In the genomic region with DNA sequence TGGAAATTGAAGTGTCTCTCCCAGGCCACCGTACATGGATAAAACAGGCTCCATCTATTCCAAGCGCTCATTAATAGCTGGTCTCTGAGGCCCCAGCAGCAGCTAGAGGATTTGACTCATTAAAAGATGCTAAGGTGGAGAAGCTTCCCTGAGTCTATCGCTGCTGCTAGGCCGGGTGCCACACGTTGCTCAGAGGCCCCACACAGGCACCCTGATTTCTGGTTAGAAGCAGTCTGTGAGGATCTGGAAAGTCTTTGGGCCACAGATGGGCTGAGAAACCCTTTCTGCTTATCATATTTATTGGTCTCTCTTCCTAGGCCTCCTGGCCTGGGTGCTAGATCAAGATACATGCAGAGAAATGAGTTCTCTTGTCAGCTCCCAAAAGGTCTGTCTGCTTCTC, we compare ENCODE assay signal across 22 mouse cellular contexts.
A peak's percentile ranks its signal among the peaks of the same experiment; 100 is the strongest.
DNase-seq lines count a peak whose midpoint lies in the region; ATAC-seq lines count a peak whose summit lies in the region.
"Had no signal": no experiment of that assay in that cellular context is flagged by ENCODE, and none has a peak within 500 bp of the region (broad histone marks: within the 10 kb centered on the region; RNA-seq: fewer than 3 reads in every experiment).

No protein-coding gene starts in this region.

- no peak overlapping the region for H3K4me2 ChIP-seq in midbrain, embryonic 13.5 days (replicated peaks)
- no peak overlapping the region for H3K4me2 ChIP-seq in midbrain, embryonic 12.5 days (replicated peaks)
- no peak overlapping the region for H3K4me2 ChIP-seq in midbrain, embryonic 16.5 days (ENCODE audit: low read length)
- H3K4me2 ChIP-seq: embryonic facial prominence, embryonic 13.5 days; embryonic facial prominence, embryonic 15.5 days; forebrain, embryonic 12.5 days had no signal

- no peaks in the 10 kb centered on the region for H3K27me3 ChIP-seq in midbrain, embryonic 10.5 days (ENCODE audit: low read depth, poor library complexity, severe bottlenecking)
- H3K27me3 ChIP-seq in midbrain, embryonic 13.5 days, result no peaks in the 10 kb centered on the region
- no peaks in the 10 kb centered on the region for H3K27me3 ChIP-seq in midbrain, embryonic 12.5 days
- H3K27me3 ChIP-seq in midbrain, embryonic 16.5 days (ENCODE audit: control insufficient read depth, insufficient read depth, low read depth, low read length), result no peaks in the 10 kb centered on the region
- H3K27me3 ChIP-seq: embryonic facial prominence, embryonic 13.5 days; embryonic facial prominence, embryonic 15.5 days had no signal

- 85% methylated on average over 5 of the region's 5 CpGs for WGBS in midbrain, embryonic 10.5 days
- WGBS in midbrain, embryonic 13.5 days, result 55% methylated on average over 5 of the region's 5 CpGs
- 75% methylated on average over 5 of the region's 5 CpGs for WGBS in midbrain, embryonic 12.5 days
- 44% methylated on average over 5 of the region's 5 CpGs for WGBS in midbrain, embryonic 16.5 days

- H3K4me1 ChIP-seq in midbrain, embryonic 10.5 days, result 0 out of 2 replicates have a peak, but pooled peaks cover 4% of the 10 kb centered on the region
- peaks cover 23% of the 10 kb centered on the region for H3K4me1 ChIP-seq in midbrain, embryonic 13.5 days (replicated peaks)
- H3K4me1 ChIP-seq in midbrain, embryonic 12.5 days, result peaks cover 11% of the 10 kb centered on the region; the same call in 1 of the 2 replicates
- H3K4me1 ChIP-seq in midbrain, embryonic 16.5 days (ENCODE audit: control insufficient read depth, insufficient read depth, low read length), result peaks cover 6% of the 10 kb centered on the region
- H3K4me1 ChIP-seq: embryonic facial prominence, embryonic 13.5 days; embryonic facial prominence, embryonic 15.5 days had no signal

- no peak overlapping the region for H3K9ac ChIP-seq in midbrain, embryonic 13.5 days (replicated peaks)
- H3K9ac ChIP-seq in midbrain, embryonic 12.5 days (replicated peaks), result no peak overlapping the region
- no peak overlapping the region for H3K9ac ChIP-seq in midbrain, embryonic 16.5 days (ENCODE audit: low read depth, low read length)
- H3K9ac ChIP-seq: embryonic facial prominence, embryonic 13.5 days; embryonic facial prominence, embryonic 15.5 days; forebrain, embryonic 12.5 days had no signal

- ATAC-seq in midbrain, embryonic 13.5 days, result no peak
- ATAC-seq in midbrain, embryonic 12.5 days (ENCODE audit: low FRiP score, low read depth), result no peak
- ATAC-seq in midbrain, embryonic 16.5 days, result no peak
- ATAC-seq: forebrain, embryonic 14.5 days; forebrain, embryonic 16.5 days had no signal

- 0 out of 2 replicates have a peak overlapping the region, but pooled peaks have one; percentile 9 for H3K27ac ChIP-seq in midbrain, embryonic 10.5 days (replicated peaks)
- no peak overlapping the region for H3K27ac ChIP-seq in midbrain, embryonic 13.5 days
- peak overlapping the region; percentile 35; the same call in 1 of the 2 replicates for H3K27ac ChIP-seq in midbrain, embryonic 12.5 days (replicated peaks)
- no peak overlapping the region for H3K27ac ChIP-seq in midbrain, embryonic 16.5 days (ENCODE audit: low read length)
- H3K27ac ChIP-seq: embryonic facial prominence, embryonic 13.5 days; embryonic facial prominence, embryonic 15.5 days; forebrain, embryonic 10.5 days; forebrain, embryonic 12.5 days had no signal

- no peaks in the 10 kb centered on the region for H3K36me3 ChIP-seq in midbrain, embryonic 10.5 days
- H3K36me3 ChIP-seq in midbrain, embryonic 13.5 days, result no peaks in the 10 kb centered on the region
- H3K36me3 ChIP-seq in midbrain, embryonic 12.5 days, result no peaks in the 10 kb centered on the region
- H3K36me3 ChIP-seq in midbrain, embryonic 16.5 days (ENCODE audit: control insufficient read depth, insufficient read depth, low read length), result no peaks in the 10 kb centered on the region
- H3K36me3 ChIP-seq: embryonic facial prominence, embryonic 13.5 days; embryonic facial prominence, embryonic 15.5 days; forebrain, embryonic 10.5 days; forebrain, embryonic 12.5 days had no signal

- no peaks in the 10 kb centered on the region for H3K9me3 ChIP-seq in midbrain, embryonic 10.5 days (replicated peaks)
- H3K9me3 ChIP-seq in midbrain, embryonic 13.5 days, result no peaks in the 10 kb centered on the region
- no peaks in the 10 kb centered on the region for H3K9me3 ChIP-seq in midbrain, embryonic 12.5 days
- no peaks in the 10 kb centered on the region for H3K9me3 ChIP-seq in midbrain, embryonic 16.5 days (replicated peaks; ENCODE audit: control insufficient read depth, low read length, poor library complexity, severe bottlenecking)
- H3K9me3 ChIP-seq: embryonic facial prominence, embryonic 13.5 days; embryonic facial prominence, embryonic 15.5 days; forebrain, embryonic 10.5 days; forebrain, embryonic 12.5 days had no signal

- no peak for DNase-seq in midbrain, embryonic 10.5 days (ENCODE audit: low spot score)
- DNase-seq in adrenal gland, adult 2 months, result no peak
- DNase-seq: adrenal gland, adult 8-10 months; adrenal gland, postnatal 14 days; adrenal gland, postnatal 36 days; cerebellum, adult 11 months; cerebellum, adult 18-20 months; cerebellum, adult 8-10 months; cerebellum, adult 9-11 months; cerebellum, postnatal 14 days; cerebellum, postnatal 36 days; embryo, embryonic 11 days had no signal

- H3K4me3 ChIP-seq in midbrain, embryonic 10.5 days, result no peak overlapping the region
- H3K4me3 ChIP-seq in midbrain, embryonic 13.5 days (replicated peaks), result no peak overlapping the region
- no peak overlapping the region for H3K4me3 ChIP-seq in midbrain, embryonic 12.5 days
- no peak overlapping the region for H3K4me3 ChIP-seq in midbrain, embryonic 16.5 days (ENCODE audit: low read depth, low read length)
- H3K4me3 ChIP-seq: embryonic facial prominence, embryonic 13.5 days; embryonic facial prominence, embryonic 15.5 days; erythroblast, embryonic 14.5 days; forebrain, embryonic 10.5 days; forebrain, embryonic 12.5 days had no signal

Comparison
In these comparisons a context has a peak if more than half of its experiments do, and no peak if none do; other contexts are left out.
1. H3K27ac ChIP-seq: peak in midbrain, embryonic 10.5 days (single experiment) and midbrain, embryonic 12.5 days (single experiment); none in midbrain, embryonic 13.5 days (single experiment) and midbrain, embryonic 16.5 days (single experiment).